Mouse (Mus musculus) forebrain, embryonic 13.5 days (tissue): Measurements from ENCODE around the gene Scap. TPM values are rescaled to one million over a fixed set of nuclear protein-coding genes. Genes with fewer than 3 reads are reported as not detected.
"Not testable (repeated sequence)": the region's sequence is repeated elsewhere in the genome, so short reads cannot be mapped to it uniquely, and the experiment has no call there.

ENCODE experiments used
- ATAC-seq: fragments of 200-750 bp; cut with Nextera tagmentation; 2 replicates; pipeline ENCODE4 v1.8.0; 2017
- H3K27ac ChIP-seq: fragments of 300-500 bp; sonication (generic); 2 replicates; pipeline ENCODE4 v1.5.1; 2015; ENCODE audit warnings: inconsistent platforms, mild to moderate bottlenecking, moderate library complexity
- H3K27me3 ChIP-seq: fragments of 300-500 bp; sonication (generic); 2 replicates; pipeline ENCODE4 v1.6.1; 2015; ENCODE audit warnings: mild to moderate bottlenecking, inconsistent platforms
- H3K36me3 ChIP-seq: fragments of 300-500 bp; sonication (generic); 2 replicates; pipeline ENCODE4 v1.6.1; 2015; ENCODE audit warnings: mild to moderate bottlenecking, inconsistent platforms; ENCODE audit not compliant: poor library complexity, severe bottlenecking
- H3K4me1 ChIP-seq: fragments of 300-500 bp; sonication (generic); 2 replicates; pipeline ENCODE4 v1.6.1; 2015; ENCODE audit warnings: inconsistent platforms
- H3K4me2 ChIP-seq: fragments of 300-500 bp; sonication (generic); 2 replicates; pipeline ENCODE4 v1.6.1; 2015; ENCODE audit warnings: inconsistent platforms, mild to moderate bottlenecking, moderate library complexity
- H3K4me3 ChIP-seq: fragments of 300-500 bp; sonication (generic); 2 replicates; pipeline ENCODE4 v1.5.1; 2015; ENCODE audit warnings: mild to moderate bottlenecking, inconsistent platforms
- H3K9ac ChIP-seq: fragments of 300-500 bp; sonication (generic); 2 replicates; pipeline ENCODE4 v1.6.1; 2015; ENCODE audit warnings: mild to moderate bottlenecking, inconsistent platforms
- H3K9me3 ChIP-seq: fragments of 300-500 bp; sonication (generic); replicated peaks from 2 replicates; pipeline ENCODE4 v1.6.1; 2016; ENCODE audit warnings: inconsistent platforms
- WGBS: fragments of 180-500 bp; shearing (Covaris S2); methylation state at CpG from one replicate; pipeline ENCODE4 v1.1.7; 2015; 5-methylcytosine and 5-hydroxymethylcytosine counted together
- polyA plus RNA-seq: library from polyadenylated mRNA; unstranded; fragments of >200 nt; fragmentation: Nextera tagmentation; extraction: Ambion mirVana; gene quantifications from 2 replicates; pipeline ENCODE4 v1.2.1, GENCODE M21; 2015

Scap gene
- polyA plus RNA-seq, 1 experiment from 2014 or later: 34.8 TPM

DNA sequence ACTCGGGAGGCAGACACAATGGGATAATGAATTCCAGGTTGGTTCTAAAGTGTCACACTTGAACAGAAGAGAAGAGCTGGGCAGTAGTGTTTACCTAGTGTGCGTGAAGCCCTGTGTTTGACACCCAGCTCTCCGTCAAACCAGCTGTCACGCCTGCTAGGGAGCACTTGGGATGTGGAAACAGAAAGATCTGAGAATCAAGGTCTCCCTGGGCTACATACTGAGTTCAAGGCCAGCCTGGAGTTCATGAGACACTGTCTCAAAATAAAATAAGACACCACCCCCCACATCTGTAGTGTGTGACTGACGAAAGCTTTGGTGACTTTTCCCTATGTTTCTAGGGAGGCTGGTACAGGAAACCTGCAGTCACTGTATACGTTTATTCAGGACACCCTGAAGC is 17.7 kb upstream of the Scap start:
- ATAC-seq: no peak

DNA sequence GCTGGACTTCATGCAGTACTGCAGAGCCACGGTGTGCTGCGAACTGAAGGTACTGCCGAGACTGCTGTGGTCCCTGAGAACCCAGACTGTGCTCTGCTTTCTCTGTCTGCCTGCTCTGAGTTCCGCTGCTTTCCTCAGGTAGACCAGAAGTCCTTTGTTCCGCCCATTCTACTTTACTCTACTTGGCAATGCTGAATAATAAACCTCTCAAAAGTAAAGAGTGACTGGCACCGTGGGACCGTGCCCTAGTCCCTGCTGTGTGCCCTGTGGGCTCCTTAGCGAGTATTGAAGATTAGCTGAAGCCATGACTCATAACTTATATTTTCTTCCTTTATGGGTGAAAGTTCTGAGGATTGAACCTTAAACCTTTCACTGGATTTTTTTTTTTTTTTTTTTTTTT is 17.2 kb upstream of the Scap start:
- no peak for ATAC-seq
- Histone ChIP-seq H3K4me1 (no peaks in the 10 kb centered on the region), H3K9ac (no peak overlapping the region), H3K36me3 (peaks cover 86% of the 10 kb centered on the region), H3K4me2 (no peak overlapping the region), H3K27ac (no peak overlapping the region), H3K9me3 (no peaks in the 10 kb centered on the region), H3K4me3 (no peak overlapping the region), H3K27me3 (no peaks in the 10 kb centered on the region)
- 95% methylated on average over 8 of the region's 8 CpGs for WGBS

More for the DNA sequence above, 17.7 kb upstream of the Scap start:
- Histone ChIP-seq H3K4me2 (no peak overlapping the region), H3K4me3 (no peak overlapping the region), H3K9me3 (no peaks in the 10 kb centered on the region), H3K36me3 (peaks cover 86% of the 10 kb centered on the region), H3K27ac (no peak overlapping the region), H3K9ac (no peak overlapping the region), H3K27me3 (no peaks in the 10 kb centered on the region), H3K4me1 (no peaks in the 10 kb centered on the region)
- WGBS: 92% methylated on average over 6 of the region's 6 CpGs

DNA sequence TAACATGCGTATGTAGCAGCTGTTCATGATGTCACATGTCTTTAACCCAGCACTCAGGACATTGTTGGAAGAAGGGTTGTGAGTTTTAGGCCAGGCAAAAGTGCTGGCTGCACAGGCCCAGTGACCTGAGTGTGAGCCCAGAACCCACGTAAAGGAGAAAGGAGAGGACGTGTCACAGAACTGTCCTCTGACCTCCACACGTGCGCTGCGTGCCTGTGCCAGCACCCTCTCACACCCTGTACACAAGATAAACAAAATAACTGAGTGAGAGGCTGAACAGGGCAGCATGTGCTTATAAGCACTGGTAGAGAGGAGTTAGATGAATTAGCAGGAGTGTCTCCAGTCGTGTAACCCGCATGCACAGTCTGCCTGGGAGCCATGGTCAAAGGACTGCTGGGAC is 16.6 kb upstream of the Scap start:
- Histone ChIP-seq H3K9me3 (no peaks in the 10 kb centered on the region), H3K4me2 (no peak overlapping the region), H3K9ac (no peak overlapping the region), H3K27ac (no peak overlapping the region), H3K4me3 (no peak overlapping the region), H3K27me3 (no peaks in the 10 kb centered on the region), H3K36me3 (peaks cover 86% of the 10 kb centered on the region), H3K4me1 (no peaks in the 10 kb centered on the region)
- 97% methylated on average over 8 of the region's 8 CpGs for WGBS
- no peak for ATAC-seq

DNA sequence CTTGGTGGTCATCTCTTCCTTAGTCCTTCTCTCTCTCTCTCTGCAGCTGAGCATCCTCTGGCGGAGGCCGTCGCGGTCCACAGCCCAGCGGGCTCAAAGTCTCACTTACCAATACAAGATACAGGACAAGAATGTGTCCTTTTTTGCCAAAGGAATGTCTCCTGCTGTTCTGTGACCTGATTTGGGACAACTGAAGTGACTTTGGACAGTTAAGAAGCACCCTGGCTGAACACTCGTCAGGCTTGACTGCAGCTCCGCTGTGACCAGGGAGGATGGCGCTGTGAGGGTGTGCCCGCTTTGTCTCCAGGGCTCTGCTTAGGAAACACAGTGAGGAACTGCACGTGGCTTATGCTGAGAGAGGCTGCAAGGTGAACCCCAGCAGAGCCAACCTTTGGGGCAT is 12.3 kb upstream of the Scap start:
- 89% methylated on average over 10 of the region's 10 CpGs for WGBS
- Histone ChIP-seq H3K4me2 (no peak overlapping the region), H3K9ac (no peak overlapping the region), H3K9me3 (no peaks in the 10 kb centered on the region), H3K4me1 (no peaks in the 10 kb centered on the region), H3K4me3 (no peak overlapping the region), H3K27ac (no peak overlapping the region), H3K27me3 (no peaks in the 10 kb centered on the region), H3K36me3 (peaks cover 60% of the 10 kb centered on the region)
- ATAC-seq: no peak

DNA sequence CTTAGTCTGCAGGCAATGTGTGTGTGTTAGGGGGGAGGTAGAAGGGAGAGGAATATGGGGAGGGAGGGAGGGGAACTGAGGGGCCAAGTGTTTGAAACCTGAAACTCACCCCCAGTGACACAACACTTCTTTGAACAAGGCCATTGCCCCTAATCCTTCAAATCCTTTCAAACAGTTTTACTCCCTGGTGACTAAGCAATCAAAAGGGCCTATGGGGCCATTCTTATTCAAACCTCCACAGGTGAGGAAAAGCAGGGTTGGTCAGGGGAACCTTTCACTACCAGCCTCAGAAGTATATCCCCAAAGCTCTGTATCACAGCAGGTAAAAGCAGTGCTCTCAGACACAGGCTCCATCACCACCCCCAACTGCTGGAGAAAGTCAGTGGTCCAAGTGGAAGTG is 10.1 kb upstream of the Scap start:
- H3K4me3 ChIP-seq: no peak overlapping the region
- no peak overlapping the region for H3K9ac ChIP-seq
- no peaks in the 10 kb centered on the region for H3K4me1 ChIP-seq
- H3K27ac ChIP-seq: no peak overlapping the region
- no peak for ATAC-seq
- H3K9me3 ChIP-seq: no peaks in the 10 kb centered on the region
- no peaks in the 10 kb centered on the region for H3K27me3 ChIP-seq
- H3K36me3 ChIP-seq: peaks cover 43% of the 10 kb centered on the region
- no peak overlapping the region for H3K4me2 ChIP-seq

DNA sequence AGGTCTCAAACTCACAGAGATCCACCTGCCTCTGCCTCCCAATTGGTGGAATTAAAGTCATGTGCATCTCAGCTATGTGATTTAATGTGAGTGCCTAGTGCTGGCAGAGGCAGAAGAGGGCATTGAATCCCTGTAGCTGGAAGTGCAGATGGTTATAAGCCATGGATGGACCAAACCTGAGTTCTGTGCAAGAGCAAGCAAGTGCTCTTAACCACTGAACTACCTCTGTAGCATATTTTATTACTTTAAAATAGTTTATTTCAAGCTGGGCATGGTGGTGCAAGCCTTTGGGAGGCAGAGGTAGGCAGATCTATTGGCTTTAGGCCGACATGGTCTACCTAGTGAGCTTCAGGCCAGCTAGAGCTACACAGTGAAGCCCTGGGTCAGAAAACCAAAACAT is 8.9 kb upstream of the Scap start:
- Histone ChIP-seq H3K4me3 (no peak overlapping the region), H3K27me3 (no peaks in the 10 kb centered on the region), H3K27ac (no peak overlapping the region), H3K4me2 (no peak overlapping the region), H3K9me3 (no peaks in the 10 kb centered on the region), H3K4me1 (no peaks in the 10 kb centered on the region), H3K36me3 (peaks cover 32% of the 10 kb centered on the region), H3K9ac (no peak overlapping the region)
- ATAC-seq: no peak
- WGBS: 91% methylated on average over 1 of the region's 1 CpGs

DNA sequence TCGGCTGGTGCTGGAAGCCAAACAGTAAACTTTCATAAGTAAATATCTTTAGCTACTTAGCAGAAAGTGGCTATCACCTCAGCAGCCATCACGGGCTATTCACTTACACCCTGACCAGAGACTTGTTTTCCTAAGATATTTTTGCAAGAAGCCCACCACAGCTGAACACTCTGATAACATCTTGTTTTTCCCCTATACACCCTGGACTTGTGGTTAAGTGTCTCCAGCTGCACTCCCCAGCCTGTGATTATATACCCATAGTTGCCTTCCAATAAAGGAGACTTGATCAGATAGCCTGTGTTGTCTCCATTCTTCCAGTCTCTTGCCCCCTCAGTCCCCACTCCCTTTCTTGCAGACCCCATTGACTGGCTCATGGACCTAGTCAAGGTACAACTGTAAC is 4.9 kb upstream of the Scap start:
- Histone ChIP-seq H3K27ac (no peak overlapping the region), H3K27me3 (no peaks in the 10 kb centered on the region), H3K4me3 (no peak overlapping the region), H3K9ac (no peak overlapping the region), H3K9me3 (no peaks in the 10 kb centered on the region), H3K36me3 (no peaks in the 10 kb centered on the region), H3K4me1 (no peaks in the 10 kb centered on the region), H3K4me2 (no peak overlapping the region)
- ATAC-seq: no peak
- WGBS: 91% methylated on average over 2 of the region's 2 CpGs

DNA sequence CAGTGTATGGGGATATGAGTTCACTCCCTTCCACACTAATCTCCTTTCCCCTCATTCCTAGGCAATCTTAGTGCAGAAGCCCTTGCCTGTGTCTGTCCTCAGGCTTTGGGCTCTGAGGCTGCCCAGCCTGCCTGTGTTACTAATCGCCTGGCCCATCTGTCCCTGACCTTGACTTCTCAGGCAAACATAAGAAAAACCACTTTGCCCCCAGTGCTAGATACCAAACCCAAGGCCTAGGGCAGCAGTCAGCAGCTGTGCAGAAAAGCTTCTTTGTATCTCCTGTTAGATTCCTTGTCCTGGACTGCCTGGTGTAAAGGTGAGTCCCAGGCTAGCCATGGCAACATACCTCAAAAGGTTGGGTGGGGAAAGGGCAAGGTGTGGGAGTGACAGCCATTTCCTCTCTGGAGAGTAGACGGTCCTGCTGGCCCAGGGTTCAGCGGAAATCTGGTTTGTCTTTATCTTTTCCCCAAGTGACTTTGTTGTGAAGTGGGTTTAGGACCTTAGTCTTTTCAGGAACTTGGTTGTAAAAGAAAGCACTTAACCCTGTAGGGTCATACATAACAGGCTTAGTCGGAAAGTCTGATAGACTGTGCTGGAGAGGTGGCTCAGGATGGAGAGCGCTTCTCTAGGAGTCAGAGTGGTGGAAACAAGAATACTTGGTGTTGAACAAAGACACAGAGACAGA is 4.0 kb upstream of the Scap start:
- no peaks in the 10 kb centered on the region for H3K9me3 ChIP-seq
- H3K4me1 ChIP-seq: peaks cover 5% of the 10 kb centered on the region
- no peaks in the 10 kb centered on the region for H3K27me3 ChIP-seq
- no peak overlapping the region for H3K4me2 ChIP-seq
- no peaks in the 10 kb centered on the region for H3K36me3 ChIP-seq
- WGBS: 77% methylated on average over 5 of the region's 5 CpGs
- no peak for ATAC-seq
- no peak overlapping the region for H3K4me3 ChIP-seq
- no peak overlapping the region for H3K27ac ChIP-seq
- H3K9ac ChIP-seq: no peak overlapping the region

DNA sequence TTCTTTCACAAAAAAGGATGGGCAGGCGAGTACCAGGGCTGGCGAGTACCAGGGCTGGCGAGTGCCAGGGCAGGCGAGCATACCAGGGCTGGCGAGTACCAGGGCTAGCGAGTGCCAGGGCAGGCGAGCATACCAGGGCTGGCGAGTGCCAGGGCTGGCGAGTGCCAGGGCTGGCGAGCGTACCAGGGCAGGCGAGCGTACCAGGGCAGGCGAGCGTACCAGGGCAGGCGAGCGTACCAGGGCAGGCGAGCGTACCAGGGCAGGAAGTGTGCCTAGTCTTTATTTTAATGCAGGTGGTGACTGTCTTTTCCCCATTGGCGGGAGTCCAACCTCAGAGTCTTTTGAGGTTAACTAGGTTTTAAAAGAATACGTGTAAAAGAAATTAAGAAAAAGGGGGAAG is 3.4 kb upstream of the Scap start:
- 73% methylated on average over 21 of the region's 21 CpGs for WGBS
- peaks cover 10% of the 10 kb centered on the region for H3K4me1 ChIP-seq
- no peaks in the 10 kb centered on the region for H3K27me3 ChIP-seq
- no peaks in the 10 kb centered on the region for H3K36me3 ChIP-seq
- H3K27ac ChIP-seq: no peak overlapping the region
- H3K4me2 ChIP-seq: no peak overlapping the region
- H3K4me3 ChIP-seq: no peak overlapping the region
- no peaks in the 10 kb centered on the region for H3K9me3 ChIP-seq
- ATAC-seq: no peak
- no peak overlapping the region for H3K9ac ChIP-seq

DNA sequence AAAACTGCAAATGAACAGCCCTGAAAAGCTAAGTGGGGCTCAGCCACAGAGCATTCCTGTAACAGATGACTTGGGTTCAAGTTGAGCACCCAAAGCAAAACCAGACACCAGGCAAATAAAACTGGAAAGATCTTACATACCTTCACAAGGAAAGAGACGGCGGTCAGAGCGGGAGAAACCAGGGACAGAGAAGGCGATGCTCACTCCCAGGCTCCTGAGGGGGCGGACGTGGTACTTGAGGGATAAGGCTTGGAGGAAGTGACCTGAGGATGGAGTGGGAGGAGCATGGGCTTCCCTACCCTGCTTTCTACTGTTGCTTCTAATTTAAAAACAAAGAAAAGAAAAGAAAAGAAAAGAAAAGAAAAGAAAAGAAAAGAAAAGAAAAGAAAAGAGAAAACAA is 2.7 kb upstream of the Scap start:
- H3K36me3 ChIP-seq: no peaks in the 10 kb centered on the region
- H3K27ac ChIP-seq: no peak overlapping the region
- no peak for ATAC-seq
- WGBS: 57% methylated on average over 6 of the region's 6 CpGs
- no peaks in the 10 kb centered on the region for H3K27me3 ChIP-seq
- H3K9me3 ChIP-seq: no peaks in the 10 kb centered on the region
- H3K9ac ChIP-seq: no peak overlapping the region
- no peak overlapping the region for H3K4me2 ChIP-seq
- no peak overlapping the region for H3K4me3 ChIP-seq
- H3K4me1 ChIP-seq: peaks cover 17% of the 10 kb centered on the region

DNA sequence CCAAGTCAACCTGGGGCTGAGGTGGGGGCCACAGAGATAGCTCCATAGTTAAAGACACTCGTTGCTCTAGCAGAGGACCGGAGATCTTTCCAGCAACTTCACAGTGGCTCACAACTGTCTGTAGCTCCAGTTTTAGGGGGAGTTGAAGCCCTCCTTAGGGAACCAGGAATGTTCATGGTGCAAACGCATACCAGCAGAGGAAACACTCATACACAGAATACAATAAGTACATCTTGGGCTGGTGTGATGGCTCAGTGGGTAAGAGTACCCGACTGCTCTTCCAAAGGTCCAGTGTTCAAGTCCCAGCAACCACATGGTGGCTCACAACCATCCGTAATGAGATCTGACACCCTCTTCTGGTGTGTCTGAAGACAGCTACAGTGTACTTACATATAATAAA is 2.2 kb upstream of the Scap start:
- H3K27me3 ChIP-seq, H3K4me2 ChIP-seq, H3K9me3 ChIP-seq, ATAC-seq, H3K9ac ChIP-seq, H3K4me3 ChIP-seq, H3K36me3 ChIP-seq, H3K27ac ChIP-seq: not testable (repeated sequence)
- 88% methylated on average over 5 of the region's 5 CpGs for WGBS
- H3K4me1 ChIP-seq: peaks cover 18% of the 10 kb centered on the region

DNA sequence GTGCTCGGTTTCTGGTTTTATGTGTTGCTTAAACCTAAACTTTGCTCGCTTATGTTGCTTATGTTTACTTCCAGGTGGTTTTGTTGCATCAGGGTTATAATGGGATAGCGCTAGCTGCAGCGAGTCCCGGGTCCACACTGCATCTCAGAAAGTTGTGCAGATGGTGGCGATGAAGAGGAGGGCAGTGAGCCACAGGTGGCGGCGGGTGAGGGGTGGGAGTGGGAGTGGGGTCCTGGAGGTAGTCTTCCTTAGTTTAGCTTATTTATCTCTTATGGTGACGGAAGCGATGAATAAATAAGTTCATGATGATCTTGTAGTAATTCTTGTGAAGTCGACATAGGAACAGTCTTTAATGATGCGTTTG is 790 bp downstream of the Scap start:
- Histone ChIP-seq H3K9me3 (no peaks in the 10 kb centered on the region), H3K4me2 (peak overlapping the region; percentile 93), H3K4me3 (peak overlapping the region; percentile 83), H3K27ac (no peak overlapping the region), H3K9ac (peak overlapping the region; percentile 83), H3K36me3 (no peaks in the 10 kb centered on the region), H3K4me1 (peaks cover 24% of the 10 kb centered on the region), H3K27me3 (no peaks in the 10 kb centered on the region)
- no peak for ATAC-seq
- 11% methylated on average over 12 of the region's 12 CpGs for WGBS

DNA sequence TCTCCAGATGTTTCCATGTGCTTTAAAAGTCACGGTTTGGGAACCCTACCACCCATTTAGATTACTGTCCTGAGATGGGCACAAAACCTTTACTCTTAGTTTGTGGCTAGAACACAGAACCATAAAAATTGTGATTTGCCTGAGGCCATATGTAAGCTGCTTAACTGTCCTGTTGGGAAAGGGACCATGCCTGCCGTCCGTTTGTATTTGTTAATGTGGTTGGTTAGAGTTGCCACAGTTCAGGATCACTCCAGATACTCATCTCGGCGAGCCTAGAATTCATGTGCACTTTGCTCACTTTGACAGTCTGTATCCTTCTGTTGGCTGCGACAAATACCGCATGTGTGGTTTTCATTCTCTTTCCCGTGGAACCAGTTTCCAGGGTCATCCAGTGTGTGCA is 1.8 kb downstream of the Scap start:
- no peaks in the 10 kb centered on the region for H3K27me3 ChIP-seq
- no peaks in the 10 kb centered on the region for H3K9me3 ChIP-seq
- no peaks in the 10 kb centered on the region for H3K36me3 ChIP-seq
- peaks cover 24% of the 10 kb centered on the region for H3K4me1 ChIP-seq
- H3K9ac ChIP-seq: no peak overlapping the region
- ATAC-seq: no peak
- H3K27ac ChIP-seq: no peak overlapping the region
- peak overlapping the region; percentile 8; the same call in 1 of the 2 replicates for H3K4me2 ChIP-seq
- H3K4me3 ChIP-seq: no peak overlapping the region
- WGBS: 75% methylated on average over 8 of the region's 8 CpGs
